14 mouse cellular contexts compared by ENCODE assay signal in genomic region chr6:52244471-52245039, GRCm38 (mm10). TPM values are rescaled to one million over a fixed set of nuclear protein-coding genes. Genes with fewer than 3 reads are reported as not detected.
A peak's percentile ranks its signal among the peaks of the same experiment; 100 is the strongest.
DNase-seq lines count a peak whose midpoint lies in the region; ATAC-seq lines count a peak whose summit lies in the region.
"Had no signal": no experiment of that assay in that cellular context is flagged by ENCODE, and none has a peak within 500 bp of the region (broad histone marks: within the 10 kb centered on the region; RNA-seq: fewer than 3 reads in every experiment).

No protein-coding gene starts in this region.

- peaks cover 95% of the 10 kb centered on the region for H3K27me3 ChIP-seq in heart, embryonic 12.5 days (replicated peaks)
- H3K27me3 ChIP-seq in neural tube, embryonic 11.5 days (ENCODE audit: control insufficient read depth, insufficient read depth, low read length): peaks cover 97% of the 10 kb centered on the region

- peak overlapping the region; percentile 42 for H3K4me2 ChIP-seq in heart, embryonic 12.5 days
- peak overlapping the region; percentile 47 for H3K4me2 ChIP-seq in neural tube, embryonic 11.5 days (ENCODE audit: low read depth)
- H3K4me2 ChIP-seq: liver, embryonic 15.5 days; midbrain, embryonic 13.5 days had no signal

- no peak overlapping the region for H3K9ac ChIP-seq in heart, embryonic 12.5 days
- H3K9ac ChIP-seq in neural tube, embryonic 11.5 days (ENCODE audit: low read length): peak overlapping the region; percentile 60
- H3K9ac ChIP-seq: liver, embryonic 15.5 days; midbrain, embryonic 13.5 days had no signal

- no peak for ATAC-seq in heart, embryonic 12.5 days (ENCODE audit: insufficient number of reproducible peaks, low FRiP score)
- no peak for ATAC-seq in neural tube, embryonic 11.5 days (ENCODE audit: insufficient read depth, low FRiP score, low TSS enrichment)
- ATAC-seq: midbrain, embryonic 13.5 days had no signal

- no peaks in the 10 kb centered on the region for H3K9me3 ChIP-seq in heart, embryonic 12.5 days (replicated peaks)
- no peaks in the 10 kb centered on the region for H3K9me3 ChIP-seq in neural tube, embryonic 11.5 days (ENCODE audit: control insufficient read depth, low read length)
- H3K9me3 ChIP-seq: liver, embryonic 15.5 days; midbrain, embryonic 13.5 days had no signal

- H3K4me3 ChIP-seq in heart, embryonic 12.5 days: peak overlapping the region; percentile 16
- peak overlapping the region; percentile 40 for H3K4me3 ChIP-seq in neural tube, embryonic 11.5 days (ENCODE audit: low read depth, low read length)
- H3K4me3 ChIP-seq: layer of hippocampus, adult 2 months; liver, embryonic 15.5 days; midbrain, embryonic 13.5 days had no signal

- H3K27ac ChIP-seq in heart, embryonic 12.5 days (ENCODE audit: poor library complexity, severe bottlenecking): no peak overlapping the region
- peak overlapping the region; percentile 34; the same call in 1 of the 2 replicates for H3K27ac ChIP-seq in neural tube, embryonic 11.5 days (ENCODE audit: low read depth, low read length)
- H3K27ac ChIP-seq: layer of hippocampus, adult 2 months; liver, embryonic 15.5 days; midbrain, embryonic 13.5 days had no signal

- 0 out of 2 replicates have a peak, but pooled peaks cover 8% of the 10 kb centered on the region for H3K4me1 ChIP-seq in heart, embryonic 12.5 days (replicated peaks)
- 0 out of 2 replicates have a peak, but pooled peaks cover 4% of the 10 kb centered on the region for H3K4me1 ChIP-seq in neural tube, embryonic 11.5 days (ENCODE audit: control insufficient read depth, insufficient read depth, low read length)
- H3K4me1 ChIP-seq: liver, embryonic 15.5 days had no signal

- H3K36me3 ChIP-seq in heart, embryonic 12.5 days: no peaks in the 10 kb centered on the region
- no peaks in the 10 kb centered on the region for H3K36me3 ChIP-seq in neural tube, embryonic 11.5 days (ENCODE audit: control insufficient read depth, insufficient read depth, low read length)
- H3K36me3 ChIP-seq: liver, embryonic 15.5 days; midbrain, embryonic 13.5 days had no signal

- 1% methylated on average over 23 of the region's 23 CpGs for WGBS in heart, embryonic 12.5 days
- under 1% methylated on average over 23 of the region's 23 CpGs for WGBS in neural tube, embryonic 11.5 days

- DNase-seq in heart, adult 8-10 months (ENCODE audit: low spot score): no peak
- no peak for DNase-seq in neural tube, embryonic 11.5 days (ENCODE audit: low spot score)
- no peak for DNase-seq in neural tube, embryonic 10.5 days (ENCODE audit: extremely low spot score, low spot score)
- peak; percentile 23 for DNase-seq in kidney, postnatal 10 days
- DNase-seq in urinary bladder, postnatal 10 days (ENCODE audit: low spot score): peak; percentile 8
- DNase-seq in ovary, adult 18-20 months (ENCODE audit: low spot score): no peak
- no peak for DNase-seq in yolk sac, embryonic 10.5 days (ENCODE audit: low spot score)

RNA-seq across cellular contexts. Expression of gene Hoxa11, which starts 1.1 kb away (rescaled TPM):
- 0.09 TPM in 1 of 2 replicates, not detected in the other for polyA plus RNA-seq in heart, embryonic 12.5 days (2016; fragmentation: Nextera tagmentation; extraction: Ambion mirVana)
- total RNA-seq in heart, adult 8-10 months (2022): not detected
- polyA plus RNA-seq in neural tube, embryonic 11.5 days (2014; fragmentation: Nextera tagmentation; extraction: Ambion mirVana): 6.0 and 6.7 TPM in 2 replicates
- total RNA-seq: hematopoietic stem cell, adult 5-6 weeks; layer of hippocampus, adult 2 months had no signal
- polyA plus RNA-seq: brain, embryonic 14.5 days; cortical plate, adult 2 months; liver, embryonic 15.5 days; midbrain, embryonic 13.5 days had no signal

RNA-seq across cellular contexts. Expression of gene Hoxa10, which starts 3.9 kb away (rescaled TPM):
- polyA plus RNA-seq in heart, embryonic 12.5 days (2016; fragmentation: Nextera tagmentation; extraction: Ambion mirVana): 0.31 and 0.60 TPM in 2 replicates
- total RNA-seq in heart, adult 8-10 months (2022): not detected
- polyA plus RNA-seq in neural tube, embryonic 11.5 days (2014; fragmentation: Nextera tagmentation; extraction: Ambion mirVana): 70.6 and 72.8 TPM in 2 replicates
- total RNA-seq: layer of hippocampus, adult 2 months had no signal
- polyA plus RNA-seq: cortical plate, adult 2 months; midbrain, embryonic 13.5 days had no signal

RNA-seq across cellular contexts. Expression of gene Hoxa9, which starts 13.7 kb away (rescaled TPM):
- polyA plus RNA-seq in heart, embryonic 12.5 days (2016; fragmentation: Nextera tagmentation; extraction: Ambion mirVana): 0.48 and 0.54 TPM in 2 replicates
- not detected for total RNA-seq in heart, adult 8-10 months (2022)
- 98.8 and 105 TPM in 2 replicates for polyA plus RNA-seq in neural tube, embryonic 11.5 days (2014; fragmentation: Nextera tagmentation; extraction: Ambion mirVana)
- total RNA-seq: layer of hippocampus, adult 2 months had no signal
- polyA plus RNA-seq: brain, embryonic 14.5 days; cortical plate, adult 2 months; midbrain, embryonic 13.5 days had no signal

RNA-seq across cellular contexts. Expression of gene Hoxa13, which starts 16.1 kb away (rescaled TPM):
- polyA plus RNA-seq in heart, embryonic 12.5 days (2016; fragmentation: Nextera tagmentation; extraction: Ambion mirVana): 0.10 TPM in 1 of 2 replicates, not detected in the other
- total RNA-seq in heart, adult 8-10 months (2022): not detected
- 0.11 and 0.26 TPM in 2 replicates for polyA plus RNA-seq in neural tube, embryonic 11.5 days (2014; fragmentation: Nextera tagmentation; extraction: Ambion mirVana)
- total RNA-seq: hematopoietic stem cell, adult 5-6 weeks; layer of hippocampus, adult 2 months had no signal
- polyA plus RNA-seq: brain, embryonic 14.5 days; cortical plate, adult 2 months; liver, embryonic 15.5 days; midbrain, embryonic 13.5 days had no signal

RNA-seq across cellular contexts. Expression of gene Hoxa7, which starts 22.9 kb away (rescaled TPM):
- 0.44 TPM in 1 of 2 replicates, not detected in the other for polyA plus RNA-seq in heart, embryonic 12.5 days (2016; fragmentation: Nextera tagmentation; extraction: Ambion mirVana)
- under 1 TPM in 3 of 4 experiments, not detected in 1; 0.19 to 0.55 (median 0.31) TPM for total RNA-seq in heart, adult 8-10 months (2022)
- polyA plus RNA-seq in neural tube, embryonic 11.5 days (2014; fragmentation: Nextera tagmentation; extraction: Ambion mirVana): 61.2 and 71.3 TPM in 2 replicates
- total RNA-seq: layer of hippocampus, adult 2 months had no signal
- polyA plus RNA-seq: cortical plate, adult 2 months; midbrain, embryonic 13.5 days had no signal

Comparison
In these comparisons a context has a peak if more than half of its experiments do, and no peak if none do; other contexts are left out.
1. DNase-seq: peak in kidney, postnatal 10 days (single experiment) and urinary bladder, postnatal 10 days (single experiment); none in heart, adult 8-10 months (single experiment), neural tube, embryonic 11.5 days (single experiment), neural tube, embryonic 10.5 days (single experiment), ovary, adult 18-20 months (single experiment) and yolk sac, embryonic 10.5 days (single experiment).
2. RNA of gene Hoxa10, which starts 3.9 kb away (polyA plus RNA-seq): 70.6 to 72.8 TPM in neural tube, embryonic 11.5 days; 0.31 to 0.60 TPM in heart, embryonic 12.5 days; every median in the first group is over 10 times any median in the second.
3. RNA of gene Hoxa9, which starts 13.7 kb away (polyA plus RNA-seq): 98.8 to 105 TPM in neural tube, embryonic 11.5 days; 0.48 to 0.54 TPM in heart, embryonic 12.5 days; every median in the first group is over 10 times any median in the second.